11 mouse cellular contexts compared by ENCODE assay signal in genomic region chr4:97673854-97674510, GRCm38 (mm10).
DNase-seq lines count a peak whose midpoint lies in the region; ATAC-seq and TF ChIP-seq lines count a peak whose summit lies in the region.
"Had no signal": no experiment of that assay in that cellular context is flagged by ENCODE, and none has a peak within 500 bp of the region (broad histone marks: within the 10 kb centered on the region; RNA-seq: fewer than 3 reads in every experiment).

No protein-coding gene starts in this region.

- TF ChIP-seq EP300 in liver, embryonic 14.5 days (IDR thresholded peaks at IDR 0.05; ENCODE audit: low read depth) = no peak
- TF ChIP-seq EP300 in liver, postnatal 0 days (IDR thresholded peaks at IDR 0.05; ENCODE audit: low read depth) = no peak

- DNase-seq in liver, embryonic 14.5 days (ENCODE audit: low read depth in 3 of 3, low spot score in 3 of 3) = no peak
- no peak for DNase-seq in liver, postnatal 0 days
- peak; percentile 31 for DNase-seq in adrenal gland, postnatal 10 days
- no peak for DNase-seq in heart, embryonic 10.5 days (ENCODE audit: low spot score)
- DNase-seq in thymus, adult 18-20 months = peak; percentile 7 to 42
- DNase-seq in cerebellum, postnatal 14 days = no peak
- no peak for DNase-seq in cerebellum, adult 2 months
- DNase-seq: cerebellum, postnatal 25 days; gastrocnemius, postnatal 14 days; kidney, adult 18-20 months; right cerebral cortex, postnatal 4 days had no signal

- no peaks in the 10 kb centered on the region for H3K27me3 ChIP-seq in liver, embryonic 14.5 days (ENCODE audit: control insufficient read depth, insufficient read depth, low read length)
- H3K27me3 ChIP-seq in liver, postnatal 0 days (ENCODE audit: insufficient read depth, low read length) = peaks cover 2% of the 10 kb centered on the region; the same call in 1 of the 2 replicates
- no peaks in the 10 kb centered on the region for H3K27me3 ChIP-seq in heart, embryonic 10.5 days (ENCODE audit: insufficient read depth, poor library complexity, severe bottlenecking)
- no peaks in the 10 kb centered on the region for H3K27me3 ChIP-seq in cerebellum, adult 2 months (ENCODE audit: control insufficient read depth, insufficient read depth, low read length)

- WGBS in liver, embryonic 14.5 days (ENCODE audit: insufficient replicate concordance) = 30% methylated on average over 6 of the region's 6 CpGs
- WGBS in liver, postnatal 0 days (ENCODE audit: insufficient replicate concordance) = 37% methylated on average over 6 of the region's 6 CpGs
- 55% methylated on average over 6 of the region's 6 CpGs for WGBS in heart, embryonic 10.5 days
- 81% methylated on average over 6 of the region's 6 CpGs for WGBS in cerebellum, adult 2 months

- no peak overlapping the region for H3K9ac ChIP-seq in liver, embryonic 14.5 days (replicated peaks)
- no peak overlapping the region for H3K9ac ChIP-seq in liver, postnatal 0 days (replicated peaks)

- TF ChIP-seq CTCF in liver, embryonic 14.5 days (IDR thresholded peaks at IDR 0.05; ENCODE audit: low read depth) = no peak
- TF ChIP-seq CTCF in liver, postnatal 0 days (IDR thresholded peaks at IDR 0.05; ENCODE audit: low read depth) = no peak
- no peak for TF ChIP-seq CTCF in cerebellum, adult 2 months (IDR thresholded peaks at IDR 0.05; ENCODE audit: borderline replicate concordance, insufficient read depth, low read depth, low read length)

- H3K4me3 ChIP-seq in liver, embryonic 14.5 days (ENCODE audit: insufficient read depth in 1 of 2, low read depth in 2 of 2, low read length in 2 of 2) = no peak overlapping the region
- H3K4me3 ChIP-seq in liver, postnatal 0 days (ENCODE audit: low read depth, low read length) = no peak overlapping the region
- no peak overlapping the region for H3K4me3 ChIP-seq in heart, embryonic 10.5 days
- H3K4me3 ChIP-seq in cerebellum, adult 2 months (replicated peaks; ENCODE audit: insufficient read depth, low read depth, low read length) = no peak overlapping the region

- TF ChIP-seq POLR2A in cerebellum, adult 2 months (IDR thresholded peaks at IDR 0.05; ENCODE audit: borderline replicate concordance, insufficient read depth, low read length) = no peak

- H3K9me3 ChIP-seq in liver, embryonic 14.5 days (ENCODE audit: control insufficient read depth, low read length) = no peaks in the 10 kb centered on the region
- H3K9me3 ChIP-seq in liver, postnatal 0 days (ENCODE audit: low read length) = no peaks in the 10 kb centered on the region
- no peaks in the 10 kb centered on the region for H3K9me3 ChIP-seq in heart, embryonic 10.5 days

- no peaks in the 10 kb centered on the region; a peak in 1 of 4 replicates for H3K4me1 ChIP-seq in liver, embryonic 14.5 days (replicated peaks; ENCODE audit: control insufficient read depth in 2 of 2, insufficient read depth in 2 of 2, low read length in 1 of 2)
- H3K4me1 ChIP-seq in liver, postnatal 0 days (ENCODE audit: insufficient read depth) = no peaks in the 10 kb centered on the region
- no peaks in the 10 kb centered on the region for H3K4me1 ChIP-seq in heart, embryonic 10.5 days
- no peaks in the 10 kb centered on the region for H3K4me1 ChIP-seq in cerebellum, adult 2 months (ENCODE audit: control insufficient read depth, insufficient read depth, low read length)

- 0 out of 2 replicates have a peak, but pooled peaks have one; percentile 13 for ATAC-seq in liver, embryonic 14.5 days (ENCODE audit: insufficient read depth)
- no peak for ATAC-seq in liver, postnatal 0 days

- H3K27ac ChIP-seq in liver, embryonic 14.5 days = no peak overlapping the region
- H3K27ac ChIP-seq in liver, postnatal 0 days (ENCODE audit: low read depth) = no peak overlapping the region
- H3K27ac ChIP-seq in heart, embryonic 10.5 days = peak overlapping the region; percentile 14; the same call in 1 of the 2 replicates
- H3K27ac ChIP-seq in cerebellum, adult 2 months (ENCODE audit: insufficient read depth, low read length) = no peak overlapping the region

- no peak overlapping the region for H3K4me2 ChIP-seq in liver, embryonic 14.5 days (ENCODE audit: low read depth)
- H3K4me2 ChIP-seq in liver, postnatal 0 days (ENCODE audit: low read depth, low read length) = no peak overlapping the region

- no peaks in the 10 kb centered on the region for H3K36me3 ChIP-seq in liver, embryonic 14.5 days (replicated peaks; ENCODE audit: control insufficient read depth, insufficient read depth, low read depth)
- no peaks in the 10 kb centered on the region for H3K36me3 ChIP-seq in liver, postnatal 0 days (replicated peaks; ENCODE audit: insufficient read depth, low read length)
- no peaks in the 10 kb centered on the region for H3K36me3 ChIP-seq in heart, embryonic 10.5 days

Comparison
In these comparisons a context has a peak if more than half of its experiments do, and no peak if none do; other contexts are left out.
1. DNase-seq: peak in adrenal gland, postnatal 10 days (single experiment) and thymus, adult 18-20 months (2 of 2); none in liver, embryonic 14.5 days (0 of 3), liver, postnatal 0 days (single experiment), heart, embryonic 10.5 days (single experiment), cerebellum, postnatal 14 days (0 of 2) and cerebellum, adult 2 months (0 of 2).